Mouse (Mus musculus) lung, adult 2 months (tissue): ENCODE data around the gene Afap1l2.

Experiments used
- CTCF ChIP-seq: fragments of 200-500 bp; IDR thresholded peaks from 2 replicates; pipeline ENCODE4 v1.5.1; 2011; ENCODE audit warnings: mild to moderate bottlenecking, low read length, control low read depth; ENCODE audit not compliant: insufficient read depth
- POLR2A ChIP-seq: fragments of 200-500 bp; IDR thresholded peaks from 2 replicates; pipeline ENCODE4 v1.6.1; 2011; ENCODE audit warnings: low read depth, mild to moderate bottlenecking, control low read depth, low read length, borderline replicate concordance; ENCODE audit errors: extremely low read depth

DNA sequence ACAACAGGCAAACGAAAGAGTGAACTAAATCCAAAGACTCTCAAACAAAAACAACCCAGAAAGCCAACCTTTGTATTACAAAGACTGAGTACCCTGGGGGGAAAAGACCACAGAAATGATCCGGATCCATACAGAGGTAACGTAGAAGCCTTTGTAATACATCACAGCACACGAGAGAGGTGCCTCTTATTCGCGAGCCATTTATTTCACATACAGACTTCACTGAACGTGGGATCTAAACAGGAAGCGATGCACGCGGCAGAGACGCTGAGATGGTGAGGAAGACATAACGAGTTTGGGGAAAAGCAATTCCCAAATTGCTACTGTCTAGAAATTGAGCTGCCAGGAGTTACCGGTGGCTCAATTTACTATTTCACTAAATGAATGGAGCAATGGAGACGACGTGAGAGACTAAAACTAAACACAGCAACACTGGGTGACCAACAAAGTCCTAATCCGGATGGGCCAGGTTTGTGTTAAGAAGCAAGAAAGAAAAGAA, 41.6 kb upstream of the Afap1l2 start:
- TF ChIP-seq POLR2A (no peak), CTCF (no peak)
